Mouse (Mus musculus): ENCODE measurements around the gene Npcd.
A peak's percentile ranks its signal among the peaks of the same experiment; 100 is the strongest.

GRCm38 (mm10) chr15:79791502-79791901 lies 42.5 kb downstream of the Npcd start:
- TF ChIP-seq CTCF (IDR thresholded peaks at IDR 0.05; ENCODE audit: low read depth), result peak; percentile 49
- TF ChIP-seq EP300 (optimal IDR thresholded peaks at IDR 0.05), result no peak

All from stomach, postnatal 0 days (tissue).